Mouse (Mus musculus) adrenal gland, adult 18-20 months (tissue): ENCODE data around the gene Rab11fip4. TPM values are rescaled to one million over a fixed set of nuclear protein-coding genes. Genes with fewer than 3 reads are reported as not detected.
A peak's percentile ranks its signal among the peaks of the same experiment; 100 is the strongest.

Source experiments
- DNase-seq, 2 experiments: peaks; one replicate each; pipeline ENCODE4 v3.0.0; 2021 to 2022; ENCODE audit warnings: low spot score in 2 of 2
- total RNA-seq, 2 experiments: library from RNA; stranded (reverse); gene quantifications; 1 replicate in 1 of 2; 2 replicates in 1 of 2; pipeline ENCODE4 v1.2.3; 2021

Rab11fip4 gene
- total RNA-seq, 2 experiments from 2014 or later: 2.0 to 4.3 TPM

- DNase-seq: peak; percentile 92
These were observed 120.1 kb downstream of the Rab11fip4 start for GRCm38 (mm10) chr11:79710868-79711765.

GRCm38 (mm10) chr11:79711766-79712369 lies 120.9 kb downstream of the Rab11fip4 start:
- peak; percentile 44 to 45 for DNase-seq

GRCm38 (mm10) chr11:79713184-79713583 lies 122.2 kb downstream of the Rab11fip4 start:
- no peak for DNase-seq

GRCm38 (mm10) chr11:79713678-79714077 lies 122.7 kb downstream of the Rab11fip4 start:
- no peak for DNase-seq

- no peak for DNase-seq
These were observed 123.2 kb downstream of the Rab11fip4 start for GRCm38 (mm10) chr11:79714082-79714742.

- DNase-seq: no peak
These were observed 123.7 kb downstream of the Rab11fip4 start for GRCm38 (mm10) chr11:79714743-79715110.

GRCm38 (mm10) chr11:79715316-79715715 lies 124.3 kb downstream of the Rab11fip4 start:
- DNase-seq: no peak

DNA sequence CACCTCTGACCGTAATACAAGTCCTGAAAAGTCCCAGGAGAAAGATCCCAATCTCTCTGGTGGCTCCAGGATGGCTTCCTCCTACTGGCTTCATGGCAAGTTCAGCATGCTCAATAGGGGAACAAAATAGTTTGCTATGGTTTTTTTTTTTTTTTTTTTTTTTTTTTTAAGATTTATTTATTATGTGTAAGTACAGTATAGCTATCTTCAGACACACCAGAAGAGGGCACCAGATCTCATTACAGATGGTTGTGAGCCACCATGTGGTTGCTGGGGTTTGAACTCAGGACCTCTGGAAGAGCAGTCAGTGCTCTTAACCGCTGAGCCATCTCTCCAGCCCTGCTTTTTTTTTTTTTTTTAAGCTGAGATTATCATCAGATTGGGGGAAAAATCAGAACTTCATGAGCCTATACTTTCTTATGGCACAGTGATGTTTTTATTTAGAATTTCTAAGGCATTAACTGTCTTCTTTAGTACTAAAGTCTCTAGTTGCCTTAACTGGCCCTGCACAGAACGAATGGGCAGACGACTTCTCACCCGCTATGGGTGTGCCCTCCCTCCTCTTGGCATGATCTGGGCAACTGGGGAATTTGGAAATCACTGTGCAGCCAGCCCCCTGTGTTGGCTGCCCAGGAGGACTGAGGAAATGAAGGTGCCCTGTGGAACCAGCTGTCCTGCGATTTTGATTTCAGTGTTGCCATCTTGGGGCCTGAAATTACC lies 124.9 kb downstream of the Rab11fip4 start:
- no peak for DNase-seq

- DNase-seq: no peak
These were observed 125.4 kb downstream of the Rab11fip4 start for GRCm38 (mm10) chr11:79716453-79716749.

- DNase-seq: no peak
These were observed 126.3 kb downstream of the Rab11fip4 start for GRCm38 (mm10) chr11:79717271-79717670.

DNA sequence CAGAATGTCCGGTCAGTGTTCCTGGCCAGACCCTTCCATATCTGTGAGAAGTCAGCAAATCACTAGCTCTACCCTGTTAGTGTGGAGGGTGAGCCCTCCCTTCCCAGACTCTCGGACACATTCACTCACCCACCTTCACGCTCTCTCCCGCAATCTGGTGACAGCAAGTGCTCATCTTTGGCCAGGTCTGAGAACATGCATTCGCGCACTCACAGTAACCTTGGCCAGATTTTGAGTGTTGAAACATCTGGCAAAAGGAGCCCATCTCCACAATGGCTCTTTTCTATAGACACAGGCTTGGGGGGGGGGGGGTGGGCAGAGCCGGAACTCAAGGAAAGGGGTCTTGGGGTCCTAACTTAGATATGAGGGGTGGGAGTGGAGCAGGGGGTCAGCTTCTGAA lies 126.8 kb downstream of the Rab11fip4 start:
- no peak for DNase-seq

DNA sequence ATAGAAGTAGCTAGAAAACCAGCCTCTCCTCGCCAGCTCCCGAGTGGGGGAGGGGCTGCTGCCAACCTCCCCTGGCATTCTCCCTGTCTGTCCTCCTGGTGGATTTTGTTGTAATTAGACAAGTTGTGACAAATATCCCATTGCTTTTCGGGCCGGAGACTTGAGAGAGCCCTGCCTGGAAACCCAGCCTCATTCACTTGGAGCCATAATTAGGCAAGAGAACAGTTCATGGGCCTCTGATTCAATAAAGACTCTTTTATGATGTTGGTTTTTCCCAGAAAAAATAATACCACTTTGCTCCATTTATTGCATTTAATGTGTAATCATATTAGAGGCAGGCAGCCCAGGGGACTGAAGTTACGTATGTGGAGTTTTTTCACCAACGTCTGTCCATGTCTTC lies 127.2 kb downstream of the Rab11fip4 start:
- DNase-seq: no peak

DNA sequence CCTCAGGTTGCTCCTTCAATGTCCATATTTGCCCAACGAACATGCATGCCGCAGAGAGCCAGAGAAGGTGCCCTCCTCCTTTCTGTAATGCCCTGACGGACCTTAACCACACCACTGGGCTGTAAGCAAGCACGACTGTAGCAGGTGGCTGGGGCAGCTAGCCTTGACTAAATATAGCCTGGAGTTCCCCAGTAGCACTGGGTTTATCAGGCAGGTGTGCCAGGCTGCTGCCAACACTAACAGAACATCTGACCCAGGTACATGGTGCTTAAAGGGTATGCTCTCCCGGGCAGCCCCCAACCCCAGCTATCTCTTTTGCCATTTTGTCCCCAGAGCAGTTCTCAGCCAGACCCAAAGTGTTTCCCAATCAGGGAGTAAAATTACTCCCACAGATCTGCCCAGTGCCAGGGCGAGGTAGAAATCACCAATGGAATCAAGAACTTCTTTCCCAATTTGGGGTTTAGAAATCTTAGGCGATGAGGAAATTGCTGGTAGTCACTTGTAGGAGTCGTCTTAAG lies 127.9 kb downstream of the Rab11fip4 start:
- DNase-seq: no peak

- DNase-seq: no peak
These were observed 129.7 kb downstream of the Rab11fip4 start for GRCm38 (mm10) chr11:79720737-79721136.

DNA sequence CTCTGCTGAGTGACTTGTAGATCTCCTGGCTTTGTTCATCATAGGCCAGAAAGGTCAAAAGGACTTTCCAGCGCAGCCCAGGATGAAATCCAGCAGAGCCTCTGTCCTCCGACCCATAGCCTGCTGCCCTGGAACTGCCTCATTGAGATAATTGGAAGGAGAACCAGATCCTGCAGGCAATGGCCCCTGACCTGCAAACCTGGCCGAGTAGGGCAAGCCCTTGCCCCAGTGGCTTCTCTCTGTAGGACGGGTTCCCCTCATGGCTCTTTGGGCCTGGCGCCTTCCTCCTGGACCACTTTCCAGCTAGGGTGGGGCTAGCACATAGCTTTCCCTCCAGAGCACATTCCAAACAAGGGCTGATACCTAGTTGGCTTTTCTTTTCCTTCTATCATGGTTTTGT lies 131.8 kb downstream of the Rab11fip4 start:
- no peak for DNase-seq

DNA sequence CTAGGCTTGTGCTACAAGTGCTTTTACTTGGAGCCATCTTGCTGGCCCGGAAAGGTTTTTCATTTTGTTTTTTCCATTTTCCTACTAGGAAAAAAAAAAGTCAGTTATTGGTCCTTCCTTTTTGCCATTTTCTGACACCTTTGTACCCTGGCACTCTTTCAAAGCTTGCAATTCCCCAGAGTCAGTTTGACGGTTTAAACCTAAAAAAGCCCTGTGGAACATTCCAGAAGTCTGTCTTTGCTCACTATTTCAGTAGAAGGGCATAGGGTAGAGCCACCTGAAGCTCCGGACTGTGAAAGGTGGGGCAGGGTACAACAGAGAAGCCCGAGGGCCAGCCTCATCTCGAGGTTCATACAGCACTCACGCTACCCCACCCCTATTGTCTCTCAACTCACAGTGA lies 134.0 kb downstream of the Rab11fip4 start:
- no peak for DNase-seq

- peak in 1 of 2 experiments; percentile 52 for DNase-seq
These were observed 138.4 kb downstream of the Rab11fip4 start for GRCm38 (mm10) chr11:79729231-79730047.

DNA sequence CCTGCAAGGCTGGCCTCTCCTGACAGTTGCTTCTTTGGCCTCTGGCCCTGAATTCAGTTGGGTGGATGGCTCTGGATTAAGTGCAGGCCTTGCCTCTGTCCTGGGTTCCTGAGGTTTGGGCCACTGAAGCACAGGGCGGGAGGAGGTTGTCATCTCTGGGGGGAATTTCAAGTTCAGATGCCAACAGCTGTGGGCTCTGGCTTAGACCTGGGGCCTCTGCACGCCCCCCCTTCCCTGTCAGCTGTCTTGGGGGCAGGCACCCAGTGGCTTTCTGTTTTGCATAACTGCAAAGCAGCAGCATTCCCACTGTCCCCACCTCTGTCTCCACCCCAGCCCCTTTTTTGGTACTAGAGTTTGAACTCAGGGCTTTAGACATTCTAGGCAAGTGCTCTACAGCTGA lies 139.4 kb downstream of the Rab11fip4 start:
- DNase-seq: no peak

DNA sequence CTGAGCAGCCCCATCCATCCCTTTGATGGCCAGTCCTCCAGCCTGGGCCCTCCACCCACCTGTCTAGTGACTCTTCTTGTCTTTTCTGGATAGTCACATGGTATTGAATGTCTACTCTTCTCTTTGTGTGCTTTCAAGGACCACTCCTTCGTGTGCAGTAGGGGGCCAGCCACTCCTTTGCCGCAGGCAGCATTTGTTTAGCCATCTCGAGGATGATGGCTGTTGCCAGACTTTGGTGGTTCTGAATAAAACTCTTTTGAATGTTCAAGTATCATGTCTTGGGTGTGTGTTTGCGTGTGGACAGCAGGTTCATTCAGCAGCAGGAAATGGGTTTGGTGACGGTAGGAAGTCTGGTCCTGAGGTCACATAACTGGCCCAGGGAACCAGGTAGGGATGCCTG lies 140.5 kb downstream of the Rab11fip4 start:
- DNase-seq: no peak

DNA sequence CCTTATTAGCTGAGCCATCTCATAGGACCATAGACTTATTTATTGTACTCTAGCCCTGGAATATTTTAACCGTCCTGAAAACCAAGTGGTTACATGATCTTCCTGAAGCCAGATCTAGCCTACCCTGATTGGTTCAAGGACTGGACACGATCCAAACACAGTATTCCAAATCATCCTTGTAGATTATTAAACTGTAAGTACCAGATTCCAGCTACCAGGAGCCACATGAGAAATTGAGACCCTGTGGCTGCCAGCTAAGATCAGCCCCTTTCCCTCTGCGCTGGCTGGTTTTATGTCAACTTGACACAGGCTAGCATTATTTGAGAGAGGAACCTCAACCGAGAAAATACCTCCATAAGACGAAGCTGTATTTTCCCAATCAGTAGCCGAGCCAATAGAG lies 142.0 kb downstream of the Rab11fip4 start:
- no peak for DNase-seq
